Mouse (Mus musculus) heart, embryonic 11.5 days (tissue): ENCODE results near the gene Crtc2. TPM values are rescaled to one million over a fixed set of nuclear protein-coding genes. Genes with fewer than 3 reads are reported as not detected.

ENCODE experiments used
- ATAC-seq: fragments of 200-750 bp; cut with Nextera tagmentation; replicated peaks from 2 replicates; pipeline ENCODE4 v1.8.0; 2017; ENCODE audit warnings: moderate library complexity; ENCODE audit not compliant: insufficient number of reproducible peaks, low FRiP score, low TSS enrichment
- H3K27ac ChIP-seq: fragments of 300-500 bp; sonication (generic); 2 replicates; pipeline ENCODE4 v1.5.1; 2014; ENCODE audit warnings: mild to moderate bottlenecking, low read depth, low read length
- H3K27me3 ChIP-seq: fragments of 300-500 bp; sonication (generic); 2 replicates; pipeline ENCODE4 v1.6.1; 2014; ENCODE audit warnings: mild to moderate bottlenecking, low read length, mixed read lengths; ENCODE audit not compliant: control insufficient read depth, insufficient read depth
- H3K36me3 ChIP-seq: fragments of 300-500 bp; sonication (generic); 2 replicates; pipeline ENCODE4 v1.6.1; 2014; ENCODE audit warnings: mild to moderate bottlenecking, low read length, moderate library complexity, mixed read lengths; ENCODE audit not compliant: control insufficient read depth, insufficient read depth
- H3K4me1 ChIP-seq: fragments of 300-500 bp; sonication (generic); 2 replicates; pipeline ENCODE4 v1.6.1; 2014; ENCODE audit warnings: low read length; ENCODE audit not compliant: control insufficient read depth, insufficient read depth
- H3K4me2 ChIP-seq: fragments of 300-500 bp; sonication (generic); 2 replicates; pipeline ENCODE4 v1.6.1; 2014; ENCODE audit warnings: mild to moderate bottlenecking, moderate library complexity
- H3K4me3 ChIP-seq: fragments of 300-500 bp; sonication (generic); 2 replicates; pipeline ENCODE4 v1.5.1; 2014; ENCODE audit warnings: low read depth, low read length
- H3K9ac ChIP-seq: fragments of 300-500 bp; sonication (generic); 2 replicates; pipeline ENCODE4 v1.6.1; 2014; ENCODE audit warnings: mild to moderate bottlenecking, low read depth, low read length, moderate library complexity
- H3K9me3 ChIP-seq: fragments of 300-500 bp; sonication (generic); replicated peaks from 2 replicates; pipeline ENCODE4 v1.6.1; 2016; ENCODE audit warnings: low read length; ENCODE audit not compliant: control insufficient read depth
- WGBS: fragments of 180-500 bp; shearing (Covaris S2); extraction: QIAGEN DNeasy Blood & Tissue Kit; methylation state at CpG from one replicate; pipeline ENCODE4 v1.1.7; 2014; ENCODE audit not compliant: insufficient replicate concordance; 5-methylcytosine and 5-hydroxymethylcytosine counted together
- polyA plus RNA-seq: library from polyadenylated mRNA; unstranded; fragments of >200 nt; fragmentation: Nextera tagmentation; extraction: Ambion mirVana; gene quantifications from 2 replicates; pipeline ENCODE4 v1.2.1, GENCODE M21; 2014

The Crtc2 gene
- polyA plus RNA-seq = 7.5 and 11.6 TPM in 2 replicates

GRCm38 (mm10) chr3:90253653-90254418 is at the start of gene Crtc2:
TSS of gene Crtc2 (plus strand) at chr3:90254163.
- Histone ChIP-seq H3K4me1 (peaks cover 9% of the 10 kb centered on the region), H3K27ac (peak within 1 kb of the TSS; percentile 87), H3K4me2 (peak within 1 kb of the TSS; percentile 87), H3K27me3 (no peaks in the 10 kb centered on the region), H3K36me3 (peaks cover 2% of the 10 kb centered on the region; the same call in 1 of the 2 replicates), H3K9ac (peak within 1 kb of the TSS; percentile 92), H3K4me3 (peak within 1 kb of the TSS; percentile 91), H3K9me3 (no peaks in the 10 kb centered on the region)
- 3% methylated on average over 40 of the region's 40 CpGs for WGBS
- peak; percentile 96 for ATAC-seq

- Histone ChIP-seq H3K36me3 (peaks cover 7% of the 10 kb centered on the region; the same call in 1 of the 2 replicates), H3K27me3 (no peaks in the 10 kb centered on the region), H3K27ac (no peak overlapping the region), H3K4me1 (no peaks in the 10 kb centered on the region; the same call in 1 of the 2 replicates), H3K4me3 (no peak overlapping the region), H3K9ac (no peak overlapping the region), H3K9me3 (no peaks in the 10 kb centered on the region), H3K4me2 (no peak overlapping the region)
- no peak for ATAC-seq
- 94% methylated on average over 2 of the region's 2 CpGs for WGBS
Measured at GRCm38 (mm10) chr3:90204582-90204981, 49.4 kb upstream of the Crtc2 start.

GRCm38 (mm10) chr3:90208662-90209061 is 45.3 kb upstream of the Crtc2 start:
- WGBS = 85% methylated on average over 2 of the region's 2 CpGs

GRCm38 (mm10) chr3:90209908-90210566 is 43.9 kb upstream of the Crtc2 start:
- Histone ChIP-seq H3K27ac (no peak overlapping the region), H3K9ac (no peak overlapping the region), H3K4me1 (peaks cover 12% of the 10 kb centered on the region), H3K4me3 (no peak overlapping the region), H3K36me3 (peaks cover 18% of the 10 kb centered on the region), H3K27me3 (no peaks in the 10 kb centered on the region), H3K4me2 (no peak overlapping the region), H3K9me3 (no peaks in the 10 kb centered on the region)
- ATAC-seq = no peak
- WGBS = 93% methylated on average over 5 of the region's 5 CpGs

More at GRCm38 (mm10) chr3:90208662-90209061, 45.3 kb upstream of the Crtc2 start:
- Histone ChIP-seq H3K9ac (no peak overlapping the region), H3K4me2 (no peak overlapping the region), H3K36me3 (peaks cover 18% of the 10 kb centered on the region), H3K27ac (no peak overlapping the region), H3K4me1 (peaks cover 12% of the 10 kb centered on the region), H3K27me3 (no peaks in the 10 kb centered on the region), H3K9me3 (no peaks in the 10 kb centered on the region), H3K4me3 (no peak overlapping the region)
- ATAC-seq = no peak

DNA sequence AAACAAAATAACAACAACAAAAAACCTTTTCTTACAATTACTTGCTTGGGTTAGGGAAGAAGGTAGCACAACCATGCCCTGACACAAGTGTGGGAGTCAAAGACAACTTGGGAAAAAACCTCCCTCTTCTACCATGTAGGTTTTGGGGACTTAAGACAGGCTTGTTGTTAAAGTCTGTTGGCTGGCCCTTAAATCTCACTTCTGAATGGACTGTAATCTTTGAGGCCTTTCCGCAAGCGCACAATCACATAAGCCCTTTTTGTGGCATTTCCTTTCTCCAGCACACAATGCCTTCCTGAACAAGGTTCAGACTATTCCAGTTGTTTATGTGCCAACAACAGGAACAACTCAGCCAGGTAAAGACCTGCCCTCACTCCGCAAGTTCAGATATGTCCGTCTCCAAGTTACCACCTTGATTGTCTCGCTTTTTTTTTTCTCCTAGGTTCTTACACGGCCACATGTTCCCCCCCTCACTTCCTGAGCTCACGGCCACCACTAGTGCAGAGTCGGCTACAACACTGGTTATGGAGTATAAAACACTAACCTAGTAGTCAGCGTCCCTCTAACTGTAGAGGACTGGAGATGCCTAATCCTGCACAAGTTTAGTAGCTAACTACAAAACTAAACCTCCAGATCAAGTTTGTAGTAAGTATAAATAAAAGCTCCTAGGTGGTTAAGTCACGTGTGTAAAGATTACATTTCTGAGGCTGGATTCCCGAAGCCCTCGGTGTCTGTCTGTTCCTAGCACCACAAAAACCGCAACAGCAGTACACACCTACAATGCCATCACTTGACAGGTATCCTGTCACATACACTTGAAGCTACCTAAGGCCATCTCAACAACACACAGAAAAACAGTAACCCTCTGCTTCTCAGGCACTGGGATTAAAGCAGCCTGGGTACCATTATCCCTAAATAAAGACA is 42.2 kb upstream of the Crtc2 start:
- WGBS = 69% methylated on average over 13 of the region's 13 CpGs
- H3K27ac ChIP-seq = peak overlapping the region; percentile 31; the same call in 1 of the 2 replicates

DNA sequence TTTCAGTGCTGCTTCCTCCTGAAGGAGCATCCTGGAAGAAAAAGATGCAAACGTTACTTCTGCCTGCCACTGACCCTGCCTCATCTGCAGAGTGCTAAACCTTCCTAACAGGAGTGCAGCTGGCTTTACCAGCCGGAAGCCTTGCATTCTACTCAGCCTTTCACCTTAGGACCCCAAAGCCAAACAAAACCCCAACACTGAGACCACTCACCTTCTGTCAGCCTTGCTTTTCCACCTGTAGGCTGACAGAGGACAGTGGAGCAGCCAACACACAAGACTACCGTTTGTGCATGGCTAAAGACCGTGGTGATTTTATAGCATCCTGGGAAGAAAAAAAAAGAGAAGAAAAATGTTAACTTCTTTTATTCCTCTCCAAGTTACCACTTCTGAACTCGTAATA is 41.2 kb upstream of the Crtc2 start:
- no peaks in the 10 kb centered on the region for H3K9me3 ChIP-seq
- H3K4me1 ChIP-seq = peaks cover 12% of the 10 kb centered on the region
- H3K36me3 ChIP-seq = peaks cover 18% of the 10 kb centered on the region
- H3K4me3 ChIP-seq = peak overlapping the region; percentile 88
- no peak for ATAC-seq
- H3K9ac ChIP-seq = peak overlapping the region; percentile 93
- peak overlapping the region; percentile 93; the same call in 1 of the 2 replicates for H3K27ac ChIP-seq
- no peaks in the 10 kb centered on the region for H3K27me3 ChIP-seq
- 14% methylated on average over 5 of the region's 5 CpGs for WGBS
- peak overlapping the region; percentile 88 for H3K4me2 ChIP-seq

More for the DNA sequence above, 42.2 kb upstream of the Crtc2 start:
- Histone ChIP-seq H3K36me3 (peaks cover 18% of the 10 kb centered on the region), H3K9ac (peak overlapping the region; percentile 49), H3K4me3 (peak overlapping the region; percentile 88; the same call in 1 of the 2 replicates), H3K4me1 (peaks cover 12% of the 10 kb centered on the region), H3K4me2 (peak overlapping the region; percentile 88), H3K9me3 (no peaks in the 10 kb centered on the region), H3K27me3 (no peaks in the 10 kb centered on the region)
- ATAC-seq = no peak

- peak; percentile 79 for ATAC-seq
- Histone ChIP-seq H3K9ac (peak within 1 kb of the TSS; percentile 93), H3K4me1 (peaks cover 12% of the 10 kb centered on the region), H3K9me3 (no peaks in the 10 kb centered on the region), H3K27me3 (no peaks in the 10 kb centered on the region), H3K27ac (peak within 1 kb of the TSS; percentile 93), H3K4me2 (peak within 1 kb of the TSS; percentile 88), H3K4me3 (peak within 1 kb of the TSS; percentile 88), H3K36me3 (peaks cover 14% of the 10 kb centered on the region)
- under 1% methylated on average over 42 of the region's 42 CpGs for WGBS
Measured at GRCm38 (mm10) chr3:90213377-90213866, 40.5 kb upstream of the Crtc2 start, which contains the start of the genes Rps27 and Rab13. TSS of gene Rps27 (minus strand) at chr3:90213651. TSS of gene Rab13 (plus strand) at chr3:90213695.
